Mouse (Mus musculus): ENCODE results near the gene Numbl. TPM values are rescaled to one million over a fixed set of nuclear protein-coding genes. Genes with fewer than 3 reads are reported as not detected.

The Numbl gene
- total RNA-seq, 2 experiments from 2014 or later: 1.1 to 1.3 TPM

- ATAC-seq (replicated peaks; ENCODE audit: poor library complexity, severe bottlenecking): 0 out of 2 replicates have a peak, but pooled peaks have one; percentile 28
These were observed 9.1 kb upstream of the Numbl start for GRCm38 (mm10) chr7:27249146-27249545.

GRCm38 (mm10) chr7:27249928-27250327 lies 8.3 kb upstream of the Numbl start:
- no peak for ATAC-seq (replicated peaks; ENCODE audit: poor library complexity, severe bottlenecking)

- ATAC-seq (replicated peaks; ENCODE audit: poor library complexity, severe bottlenecking): peak; percentile 99
These were observed 6.3 kb upstream of the Numbl start for GRCm38 (mm10) chr7:27251946-27252345.

- ATAC-seq (replicated peaks; ENCODE audit: poor library complexity, severe bottlenecking): no peak
These were observed 2.5 kb upstream of the Numbl start for GRCm38 (mm10) chr7:27255721-27256120.

- no peak for ATAC-seq (replicated peaks; ENCODE audit: poor library complexity, severe bottlenecking)
These were observed 984 bp upstream of the Numbl start for GRCm38 (mm10) chr7:27257046-27257851.

GRCm38 (mm10) chr7:27257852-27258204 lies 405 bp upstream of the Numbl start:
- no peak for ATAC-seq (replicated peaks; ENCODE audit: poor library complexity, severe bottlenecking)

GRCm38 (mm10) chr7:27259271-27259721 lies 1.1 kb downstream of the Numbl start:
- no peak for ATAC-seq (replicated peaks; ENCODE audit: poor library complexity, severe bottlenecking)

GRCm38 (mm10) chr7:27259771-27260170 lies 1.5 kb downstream of the Numbl start:
- ATAC-seq (replicated peaks; ENCODE audit: poor library complexity, severe bottlenecking): no peak

- ATAC-seq (replicated peaks; ENCODE audit: poor library complexity, severe bottlenecking): no peak
These were observed 2.6 kb downstream of the Numbl start for GRCm38 (mm10) chr7:27260856-27261255.

- ATAC-seq (replicated peaks; ENCODE audit: poor library complexity, severe bottlenecking): no peak
These were observed 3.7 kb downstream of the Numbl start for GRCm38 (mm10) chr7:27261888-27262287.

GRCm38 (mm10) chr7:27264761-27265160 lies 6.5 kb downstream of the Numbl start:
- no peak for ATAC-seq (replicated peaks; ENCODE audit: poor library complexity, severe bottlenecking)

GRCm38 (mm10) chr7:27266515-27267128 lies 8.4 kb downstream of the Numbl start:
- ATAC-seq (replicated peaks; ENCODE audit: poor library complexity, severe bottlenecking): no peak

GRCm38 (mm10) chr7:27271423-27271822 lies 13.2 kb downstream of the Numbl start:
- ATAC-seq (replicated peaks; ENCODE audit: poor library complexity, severe bottlenecking): no peak

- ATAC-seq (replicated peaks; ENCODE audit: poor library complexity, severe bottlenecking): peak; percentile 46; the same call in 1 of the 2 replicates
These were observed 15.6 kb downstream of the Numbl start for GRCm38 (mm10) chr7:27273739-27274351.

- ATAC-seq (replicated peaks; ENCODE audit: poor library complexity, severe bottlenecking): no peak
These were observed 16.7 kb downstream of the Numbl start for GRCm38 (mm10) chr7:27274916-27275315.

GRCm38 (mm10) chr7:27276021-27276420 lies 17.8 kb downstream of the Numbl start:
- ATAC-seq (replicated peaks; ENCODE audit: poor library complexity, severe bottlenecking): no peak

- ATAC-seq (replicated peaks; ENCODE audit: poor library complexity, severe bottlenecking): no peak
These were observed 19.0 kb downstream of the Numbl start for GRCm38 (mm10) chr7:27277191-27277590.

- ATAC-seq (replicated peaks; ENCODE audit: poor library complexity, severe bottlenecking): no peak
These were observed 23.5 kb downstream of the Numbl start for GRCm38 (mm10) chr7:27281717-27282116.

- no peak for ATAC-seq (replicated peaks; ENCODE audit: poor library complexity, severe bottlenecking)
These were observed 24.0 kb downstream of the Numbl start for GRCm38 (mm10) chr7:27282225-27282624.

- peak; percentile 52 for ATAC-seq (replicated peaks; ENCODE audit: poor library complexity, severe bottlenecking)
These were observed 26.8 kb downstream of the Numbl start for GRCm38 (mm10) chr7:27284865-27285697.
